Mouse (Mus musculus): ENCODE results near the gene Nlrp2. TPM values are rescaled to one million over a fixed set of nuclear protein-coding genes. Genes with fewer than 3 reads are reported as not detected.

Nlrp2 gene
- not detected for total RNA-seq (2023)

DNA sequence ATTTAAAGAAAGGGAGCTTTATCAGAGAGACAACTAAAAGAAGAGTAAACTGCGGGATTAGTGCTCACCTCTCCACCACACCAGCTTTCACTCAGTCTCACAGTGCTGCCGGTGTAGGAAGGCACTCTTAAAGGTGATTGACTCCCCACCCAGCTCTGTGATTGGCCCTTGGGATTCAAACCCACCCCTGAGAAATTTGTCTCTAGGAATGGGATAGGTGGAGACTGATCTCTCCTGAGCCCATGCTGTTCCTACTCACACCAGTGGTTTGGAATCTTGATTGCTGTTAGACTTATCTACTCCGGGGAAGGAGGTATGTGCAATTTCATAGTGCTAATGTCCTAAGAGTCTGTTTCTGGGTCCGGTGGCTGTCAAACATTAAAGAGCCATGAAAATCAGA lies at the start of gene Nlrp2:
Nlrp2 (minus strand) TSS at position 101 of the 400 bp plus-strand sequence.

DNA sequence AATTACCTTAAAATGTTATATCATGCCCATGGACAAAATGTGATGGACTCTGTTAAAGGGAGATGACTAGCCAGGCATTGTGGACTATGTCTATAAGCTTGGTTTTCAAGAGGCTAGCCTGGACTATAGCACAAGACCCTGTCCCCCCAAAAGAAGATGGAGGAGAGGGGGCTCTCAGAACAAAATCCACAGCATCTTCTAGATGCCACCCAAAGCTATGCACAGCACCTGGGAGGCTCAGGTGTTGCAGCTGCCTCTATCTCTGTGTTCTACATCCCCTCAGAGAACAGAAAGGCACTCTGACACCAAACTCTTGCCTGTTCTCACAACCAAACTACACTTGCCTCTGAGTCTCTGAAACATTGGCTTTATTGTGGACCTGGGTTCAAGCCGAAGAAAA lies 598 bp downstream of the Nlrp2 start, which contains the start of gene Gm5065:
Gm5065 (plus strand) TSS at position 301 of the 400 bp plus-strand sequence.

Other genes starting within 250 kb of the Nlrp2 start
- gene Rfpl4, start 234.1 kb downstream of the Nlrp2 start, total RNA-seq (2023) = not detected
- gene Rasl2-9, start 225.1 kb downstream of the Nlrp2 start, total RNA-seq (2023) = not detected
- not detected for gene Vmn1r55, start 201.4 kb downstream of the Nlrp2 start, total RNA-seq (2023)
- gene Vmn1r56, start 154.3 kb downstream of the Nlrp2 start, total RNA-seq (2023) = not detected
- gene Vmn1r57, start 132.5 kb downstream of the Nlrp2 start, total RNA-seq (2023) = not detected
- gene Gm5065, start 498 bp downstream of the Nlrp2 start, total RNA-seq (2023) = not detected
- not detected for gene Vmn1r58, start 62.4 kb upstream of the Nlrp2 start, total RNA-seq (2023)
- gene Vmn1r59, start 105.7 kb upstream of the Nlrp2 start, total RNA-seq (2023) = not detected
- not detected for gene Vmn2r28, start 142.9 kb upstream of the Nlrp2 start, total RNA-seq (2023)
- gene Vmn1r60, start 196.3 kb upstream of the Nlrp2 start, total RNA-seq (2023) = not detected